Mouse (Mus musculus): ENCODE results near the gene Trim46. TPM values are rescaled to one million over a fixed set of nuclear protein-coding genes. Genes with fewer than 3 reads are reported as not detected.

Trim46 gene
- polyA plus RNA-seq, 1 experiment from 2014 or later, result 4.7 TPM

DNA sequence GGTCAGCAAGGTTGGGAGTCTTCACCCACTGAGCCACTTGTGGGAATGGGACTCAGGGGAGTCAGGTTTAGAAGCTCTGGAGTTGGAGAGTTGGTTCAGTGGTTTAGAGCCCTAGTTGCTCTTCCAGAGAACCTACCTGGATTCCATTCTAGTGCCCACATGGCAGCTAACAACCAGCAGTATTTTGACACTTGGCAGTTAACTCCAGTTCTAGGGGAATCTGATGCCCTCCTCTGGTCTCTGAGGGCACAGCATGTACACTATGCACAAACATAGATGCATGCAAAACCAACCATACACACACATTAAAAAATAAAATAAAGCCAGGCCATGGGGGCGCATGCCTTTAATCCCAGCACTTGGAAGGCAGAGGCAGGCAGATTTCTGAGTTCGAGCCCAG is 52.3 kb downstream of the Trim46 start:
- 93% methylated on average over 2 of the region's 2 CpGs for WGBS
- no peak overlapping the region for H3K27ac ChIP-seq (ENCODE audit: low read length)
- H3K4me2 ChIP-seq (replicated peaks; ENCODE audit: low read depth, low read length), result no peak overlapping the region
- no peak for ATAC-seq (ENCODE audit: low FRiP score, low TSS enrichment)
- H3K4me1 ChIP-seq (ENCODE audit: insufficient read depth, low read length), result peaks cover 10% of the 10 kb centered on the region
- no peak overlapping the region for H3K4me3 ChIP-seq (ENCODE audit: low read length)
- no peaks in the 10 kb centered on the region for H3K36me3 ChIP-seq (ENCODE audit: insufficient read depth, low read length)
- no peaks in the 10 kb centered on the region for H3K27me3 ChIP-seq (ENCODE audit: insufficient read depth, low read length)
- H3K9me3 ChIP-seq (ENCODE audit: low read length), result no peaks in the 10 kb centered on the region
- H3K9ac ChIP-seq (replicated peaks; ENCODE audit: low read length), result no peak overlapping the region

GRCm38 (mm10) chr3:89193351-89193750 is 52.8 kb downstream of the Trim46 start:
- Histone ChIP-seq H3K36me3 (ENCODE audit: insufficient read depth, low read length) (no peaks in the 10 kb centered on the region), H3K9ac (replicated peaks; ENCODE audit: low read length) (no peak overlapping the region), H3K27me3 (ENCODE audit: insufficient read depth, low read length) (no peaks in the 10 kb centered on the region), H3K4me1 (ENCODE audit: insufficient read depth, low read length) (peaks cover 15% of the 10 kb centered on the region), H3K9me3 (ENCODE audit: low read length) (no peaks in the 10 kb centered on the region), H3K27ac (ENCODE audit: low read length) (no peak overlapping the region), H3K4me2 (replicated peaks; ENCODE audit: low read depth, low read length) (no peak overlapping the region), H3K4me3 (ENCODE audit: low read length) (no peak overlapping the region)
- no peak for ATAC-seq (ENCODE audit: low FRiP score, low TSS enrichment)
- 74% methylated on average over 1 of the region's 1 CpGs for WGBS

DNA sequence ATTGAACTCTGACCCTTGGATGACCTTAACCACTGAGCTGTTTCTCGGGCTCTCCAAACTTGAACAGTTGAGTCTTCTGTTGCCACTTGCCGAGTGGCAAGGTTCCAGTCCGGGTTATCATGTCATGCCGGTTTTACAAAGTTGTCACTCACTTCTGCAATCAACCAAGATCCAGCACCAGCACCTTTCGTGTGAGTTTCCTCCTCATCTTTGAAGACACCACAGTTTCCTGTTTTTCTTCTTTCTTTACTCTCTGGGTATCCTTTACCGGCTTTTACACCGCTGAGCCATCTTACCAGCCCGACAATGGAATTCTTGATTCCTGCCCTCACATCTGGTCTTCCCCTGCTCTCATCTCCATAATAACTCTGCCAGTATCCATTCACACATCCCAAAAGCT is 55.7 kb downstream of the Trim46 start:
- Histone ChIP-seq H3K27me3 (ENCODE audit: insufficient read depth, low read length) (no peaks in the 10 kb centered on the region), H3K4me2 (replicated peaks; ENCODE audit: low read depth, low read length) (no peak overlapping the region), H3K9ac (replicated peaks; ENCODE audit: low read length) (no peak overlapping the region), H3K9me3 (ENCODE audit: low read length) (no peaks in the 10 kb centered on the region), H3K4me1 (ENCODE audit: insufficient read depth, low read length) (peaks cover 30% of the 10 kb centered on the region), H3K36me3 (ENCODE audit: insufficient read depth, low read length) (0 out of 2 replicates have a peak, but pooled peaks cover 2% of the 10 kb centered on the region), H3K27ac (ENCODE audit: low read length) (no peak overlapping the region), H3K4me3 (ENCODE audit: low read length) (no peak overlapping the region)
- ATAC-seq (ENCODE audit: low FRiP score, low TSS enrichment), result no peak
- WGBS, result 83% methylated on average over 8 of the region's 8 CpGs

GRCm38 (mm10) chr3:89188478-89188875 is 57.6 kb downstream of the Trim46 start:
- H3K27ac ChIP-seq (ENCODE audit: low read length), result peak overlapping the region; percentile 37; the same call in 1 of the 2 replicates
- 0 out of 2 replicates have a peak overlapping the region, but pooled peaks have one; percentile 17 for H3K9ac ChIP-seq (replicated peaks; ENCODE audit: low read length)
- ATAC-seq (ENCODE audit: low FRiP score, low TSS enrichment), result 0 out of 2 replicates have a peak, but pooled peaks have one; percentile 5
- peaks cover 49% of the 10 kb centered on the region for H3K4me1 ChIP-seq (ENCODE audit: insufficient read depth, low read length)
- no peaks in the 10 kb centered on the region for H3K27me3 ChIP-seq (ENCODE audit: insufficient read depth, low read length)
- no peaks in the 10 kb centered on the region for H3K9me3 ChIP-seq (ENCODE audit: low read length)
- H3K4me3 ChIP-seq (ENCODE audit: low read length), result no peak overlapping the region
- peak overlapping the region; percentile 25; the same call in 1 of the 2 replicates for H3K4me2 ChIP-seq (replicated peaks; ENCODE audit: low read depth, low read length)
- 56% methylated on average over 12 of the region's 12 CpGs for WGBS
- 0 out of 2 replicates have a peak, but pooled peaks cover 2% of the 10 kb centered on the region for H3K36me3 ChIP-seq (ENCODE audit: insufficient read depth, low read length)

DNA sequence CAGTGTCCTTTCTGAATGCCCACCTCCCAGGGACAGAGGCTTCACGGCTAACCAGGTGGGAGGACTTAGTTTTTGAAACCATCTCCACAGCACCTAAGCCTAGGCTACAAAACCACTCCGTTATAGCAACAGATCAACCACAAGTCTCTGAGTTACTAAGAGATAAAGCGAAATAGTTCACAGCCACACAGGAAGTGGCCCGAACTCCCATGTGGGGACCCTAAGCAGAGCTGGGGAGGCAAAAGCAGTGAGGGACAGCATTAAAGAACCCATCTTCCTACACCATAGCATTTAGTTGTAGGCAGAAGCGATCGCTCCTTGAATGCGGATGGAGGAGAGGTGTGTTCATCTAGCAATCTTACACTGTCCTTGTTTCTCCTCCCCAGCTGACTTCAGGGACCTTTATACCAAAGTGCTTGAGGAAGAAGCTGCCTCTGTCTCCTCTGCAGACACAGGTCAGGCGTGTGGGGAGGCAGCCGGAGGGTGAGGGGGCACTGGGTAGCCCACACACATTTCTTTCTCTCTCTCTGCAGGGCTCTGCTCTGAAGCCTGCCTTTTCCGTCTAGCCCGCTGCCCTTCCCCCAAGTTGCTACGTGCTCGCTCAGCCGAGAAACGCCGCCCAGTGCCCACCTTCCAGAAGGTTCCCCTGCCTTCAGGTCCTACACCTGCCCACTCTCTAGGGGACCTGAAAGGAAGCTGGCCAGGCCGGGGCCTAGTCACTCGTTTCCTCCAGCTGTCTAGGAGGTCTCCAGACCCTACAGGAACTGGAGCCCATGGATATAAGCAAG is 58.2 kb downstream of the Trim46 start:
- Histone ChIP-seq H3K9me3 (ENCODE audit: low read length) (no peaks in the 10 kb centered on the region), H3K4me2 (replicated peaks; ENCODE audit: low read depth, low read length) (peak overlapping the region; percentile 33; the same call in 1 of the 2 replicates), H3K27ac (ENCODE audit: low read length) (peak overlapping the region; percentile 37; the same call in 1 of the 2 replicates), H3K4me3 (ENCODE audit: low read length) (no peak overlapping the region), H3K4me1 (ENCODE audit: insufficient read depth, low read length) (peaks cover 50% of the 10 kb centered on the region), H3K36me3 (ENCODE audit: insufficient read depth, low read length) (0 out of 2 replicates have a peak, but pooled peaks cover 2% of the 10 kb centered on the region), H3K9ac (replicated peaks; ENCODE audit: low read length) (peak overlapping the region; percentile 52), H3K27me3 (ENCODE audit: insufficient read depth, low read length) (no peaks in the 10 kb centered on the region)
- 59% methylated on average over 18 of the region's 18 CpGs for WGBS
- no peak for ATAC-seq (ENCODE audit: low FRiP score, low TSS enrichment)

DNA sequence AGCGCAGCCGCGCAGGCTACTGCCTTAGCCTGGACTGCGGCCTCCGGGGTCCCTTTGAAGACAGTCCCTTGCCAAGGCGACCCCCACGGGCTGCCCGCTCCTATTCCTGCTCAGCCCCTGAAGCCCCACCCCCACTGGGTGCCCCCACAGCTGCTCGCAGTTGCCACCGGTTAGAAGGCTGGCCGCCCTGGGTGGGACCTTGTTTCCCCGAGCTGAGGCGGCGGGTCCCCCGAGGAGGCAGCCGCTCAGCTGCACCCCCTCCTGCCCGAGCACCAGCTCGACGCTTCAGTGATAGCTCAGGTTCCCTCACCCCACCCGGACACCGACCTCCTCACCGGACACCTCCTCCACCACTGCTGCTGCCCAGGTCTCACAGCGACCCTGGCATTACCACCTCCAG is 58.9 kb downstream of the Trim46 start:
- 31% methylated on average over 23 of the region's 23 CpGs for WGBS
- Histone ChIP-seq H3K4me2 (replicated peaks; ENCODE audit: low read depth, low read length) (peak overlapping the region; percentile 33), H3K4me1 (ENCODE audit: insufficient read depth, low read length) (peaks cover 53% of the 10 kb centered on the region), H3K27me3 (ENCODE audit: insufficient read depth, low read length) (no peaks in the 10 kb centered on the region), H3K9me3 (ENCODE audit: low read length) (no peaks in the 10 kb centered on the region), H3K9ac (replicated peaks; ENCODE audit: low read length) (peak overlapping the region; percentile 52), H3K4me3 (ENCODE audit: low read length) (no peak overlapping the region), H3K36me3 (ENCODE audit: insufficient read depth, low read length) (peaks cover 5% of the 10 kb centered on the region; the same call in 1 of the 2 replicates), H3K27ac (ENCODE audit: low read length) (0 out of 2 replicates have a peak overlapping the region, but pooled peaks have one; percentile 37)
- ATAC-seq (ENCODE audit: low FRiP score, low TSS enrichment), result no peak

MicroRNA genes within 50 kb of the gene (microRNA counts, 519-probe panel; counts per million panel counts)
- 104 counts per million, percentile 35 among the panel's probes with 10 or more counts for microRNA mmu-miR-92b

Small RNA genes lying within 50 kb of the gene (microRNA-seq; reads per million reads assigned to microRNA genes)
- gene Mir92b, result 230 reads per million, percentile 66 among the genes with 10 or more reads in this experiment

Other genes starting within 250 kb of the Trim46 start
- gene Rusc1, start 153.0 kb downstream of the Trim46 start, polyA plus RNA-seq (2015; fragmentation: Nextera tagmentation; extraction: Ambion mirVana), result 21.3 and 22.5 TPM in 2 replicates
- not detected in 2 replicates for gene Gm43738, start 145.2 kb downstream of the Trim46 start, polyA plus RNA-seq (2015; fragmentation: Nextera tagmentation; extraction: Ambion mirVana)
- 175 and 179 TPM in 2 replicates for gene Fdps, start 144.3 kb downstream of the Trim46 start, polyA plus RNA-seq (2015; fragmentation: Nextera tagmentation; extraction: Ambion mirVana)
- gene Pklr, start 110.2 kb downstream of the Trim46 start, polyA plus RNA-seq (2015; fragmentation: Nextera tagmentation; extraction: Ambion mirVana), result 4.7 and 5.0 TPM in 2 replicates
- gene Hcn3, start 86.1 kb downstream of the Trim46 start, polyA plus RNA-seq (2015; fragmentation: Nextera tagmentation; extraction: Ambion mirVana), result 1.8 and 2.0 TPM in 2 replicates
- 29.1 and 30.6 TPM in 2 replicates for gene Clk2, start 81.5 kb downstream of the Trim46 start, polyA plus RNA-seq (2015; fragmentation: Nextera tagmentation; extraction: Ambion mirVana)
- 140 TPM in 2 replicates for gene Scamp3, start 68.8 kb downstream of the Trim46 start, polyA plus RNA-seq (2015; fragmentation: Nextera tagmentation; extraction: Ambion mirVana)
- gene Fam189b, start 63.2 kb downstream of the Trim46 start, polyA plus RNA-seq (2015; fragmentation: Nextera tagmentation; extraction: Ambion mirVana), result 43.6 and 51.2 TPM in 2 replicates
- 54.9 and 56.1 TPM in 2 replicates for gene Gba, start 43.4 kb downstream of the Trim46 start, polyA plus RNA-seq (2015; fragmentation: Nextera tagmentation; extraction: Ambion mirVana)
- 18.2 and 18.4 TPM in 2 replicates for gene Thbs3, start 31.1 kb downstream of the Trim46 start, polyA plus RNA-seq (2015; fragmentation: Nextera tagmentation; extraction: Ambion mirVana)
- 227 and 235 TPM in 2 replicates for gene Mtx1, start 19.2 kb downstream of the Trim46 start, polyA plus RNA-seq (2015; fragmentation: Nextera tagmentation; extraction: Ambion mirVana)
- gene Muc1, start 17.3 kb downstream of the Trim46 start, polyA plus RNA-seq (2015; fragmentation: Nextera tagmentation; extraction: Ambion mirVana), result 20.0 and 23.6 TPM in 2 replicates
- gene Krtcap2, start 343 bp downstream of the Trim46 start, polyA plus RNA-seq (2015; fragmentation: Nextera tagmentation; extraction: Ambion mirVana), result 272 and 300 TPM in 2 replicates
- gene Dpm3, start 13.0 kb upstream of the Trim46 start, polyA plus RNA-seq (2015; fragmentation: Nextera tagmentation; extraction: Ambion mirVana), result 127 and 146 TPM in 2 replicates
- gene Slc50a1, start 24.3 kb upstream of the Trim46 start, polyA plus RNA-seq (2015; fragmentation: Nextera tagmentation; extraction: Ambion mirVana), result 58.8 and 64.3 TPM in 2 replicates
- 81.9 and 86.7 TPM in 2 replicates for gene Efna1, start 34.8 kb upstream of the Trim46 start, polyA plus RNA-seq (2015; fragmentation: Nextera tagmentation; extraction: Ambion mirVana)
- gene Efna3, start 76.7 kb upstream of the Trim46 start, polyA plus RNA-seq (2015; fragmentation: Nextera tagmentation; extraction: Ambion mirVana), result 11.5 and 11.8 TPM in 2 replicates
- 29.2 and 31.3 TPM in 2 replicates for gene Efna4, start 91.7 kb upstream of the Trim46 start, polyA plus RNA-seq (2015; fragmentation: Nextera tagmentation; extraction: Ambion mirVana)
- gene Adam15, start 103.7 kb upstream of the Trim46 start, polyA plus RNA-seq (2015; fragmentation: Nextera tagmentation; extraction: Ambion mirVana), result 107 and 108 TPM in 2 replicates
- gene Dcst2, start 115.7 kb upstream of the Trim46 start, polyA plus RNA-seq (2015; fragmentation: Nextera tagmentation; extraction: Ambion mirVana), result 0.32 and 0.35 TPM in 2 replicates
- 2.9 and 3.3 TPM in 2 replicates for gene Dcst1, start 118.9 kb upstream of the Trim46 start, polyA plus RNA-seq (2015; fragmentation: Nextera tagmentation; extraction: Ambion mirVana)
- 3.3 and 3.5 TPM in 2 replicates for gene Zbtb7b, start 148.5 kb upstream of the Trim46 start, polyA plus RNA-seq (2015; fragmentation: Nextera tagmentation; extraction: Ambion mirVana)
- 0.18 and 1.3 TPM in 2 replicates for gene Lenep, start 156.5 kb upstream of the Trim46 start, polyA plus RNA-seq (2015; fragmentation: Nextera tagmentation; extraction: Ambion mirVana)
- 35.0 and 39.3 TPM in 2 replicates for gene Flad1, start 165.6 kb upstream of the Trim46 start, polyA plus RNA-seq (2015; fragmentation: Nextera tagmentation; extraction: Ambion mirVana)
- gene Cks1b, start 172.1 kb upstream of the Trim46 start, polyA plus RNA-seq (2015; fragmentation: Nextera tagmentation; extraction: Ambion mirVana), result 483 and 495 TPM in 2 replicates
- 115 and 118 TPM in 2 replicates for gene Shc1, start 172.1 kb upstream of the Trim46 start, polyA plus RNA-seq (2015; fragmentation: Nextera tagmentation; extraction: Ambion mirVana)
- 38.9 and 41.2 TPM in 2 replicates for gene Pygo2, start 183.9 kb upstream of the Trim46 start, polyA plus RNA-seq (2015; fragmentation: Nextera tagmentation; extraction: Ambion mirVana)
- 47.5 and 51.7 TPM in 2 replicates for gene Pbxip1, start 190.4 kb upstream of the Trim46 start, polyA plus RNA-seq (2015; fragmentation: Nextera tagmentation; extraction: Ambion mirVana)
- gene Pmvk, start 208.2 kb upstream of the Trim46 start, polyA plus RNA-seq (2015; fragmentation: Nextera tagmentation; extraction: Ambion mirVana), result 56.1 and 59.3 TPM in 2 replicates